Mouse (Mus musculus): ENCODE data around the gene Tcl1.
"Not testable (repeated sequence)": the region's sequence is repeated elsewhere in the genome, so short reads cannot be mapped to it uniquely, and the experiment has no call there.

The Tcl1 gene

DNA sequence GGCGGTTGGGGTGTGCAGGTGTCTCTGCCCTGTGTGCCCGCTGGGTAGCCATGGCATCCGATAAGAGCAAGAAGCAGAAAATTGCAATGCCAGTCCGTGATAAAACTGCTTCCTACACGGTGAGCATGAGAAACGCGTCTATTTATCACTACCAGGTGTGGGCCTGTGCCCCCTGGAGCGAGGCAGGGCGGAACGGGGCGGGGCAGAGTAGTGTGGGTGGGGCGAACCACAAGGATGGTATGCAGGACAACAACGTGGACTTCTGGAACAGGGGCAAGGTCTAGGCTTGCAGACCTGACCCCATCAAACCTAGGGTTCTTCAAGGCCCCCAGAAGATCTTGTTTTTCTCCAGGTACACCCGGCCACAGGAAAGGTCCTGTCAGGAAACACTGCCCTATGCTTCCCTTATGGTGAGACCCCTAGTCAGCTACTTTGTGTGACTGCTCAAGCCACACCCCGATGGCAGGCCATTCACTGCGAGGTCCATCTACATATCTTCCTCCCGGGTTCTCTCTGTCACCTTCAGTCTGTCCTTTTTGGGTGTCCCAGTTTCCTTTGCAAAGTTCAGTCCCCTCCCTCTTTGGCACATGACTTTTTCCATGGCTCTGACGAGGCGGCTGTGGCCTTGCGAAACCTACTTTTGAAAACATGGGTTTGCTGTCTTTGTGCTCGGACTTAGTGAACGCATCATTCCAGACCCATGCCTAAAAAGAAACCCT is at the start of gene Tcl1:
TSS of gene Tcl1 (minus strand) at position 193 of the 719 bp plus-strand sequence.
- no peak for DNase-seq

DNA sequence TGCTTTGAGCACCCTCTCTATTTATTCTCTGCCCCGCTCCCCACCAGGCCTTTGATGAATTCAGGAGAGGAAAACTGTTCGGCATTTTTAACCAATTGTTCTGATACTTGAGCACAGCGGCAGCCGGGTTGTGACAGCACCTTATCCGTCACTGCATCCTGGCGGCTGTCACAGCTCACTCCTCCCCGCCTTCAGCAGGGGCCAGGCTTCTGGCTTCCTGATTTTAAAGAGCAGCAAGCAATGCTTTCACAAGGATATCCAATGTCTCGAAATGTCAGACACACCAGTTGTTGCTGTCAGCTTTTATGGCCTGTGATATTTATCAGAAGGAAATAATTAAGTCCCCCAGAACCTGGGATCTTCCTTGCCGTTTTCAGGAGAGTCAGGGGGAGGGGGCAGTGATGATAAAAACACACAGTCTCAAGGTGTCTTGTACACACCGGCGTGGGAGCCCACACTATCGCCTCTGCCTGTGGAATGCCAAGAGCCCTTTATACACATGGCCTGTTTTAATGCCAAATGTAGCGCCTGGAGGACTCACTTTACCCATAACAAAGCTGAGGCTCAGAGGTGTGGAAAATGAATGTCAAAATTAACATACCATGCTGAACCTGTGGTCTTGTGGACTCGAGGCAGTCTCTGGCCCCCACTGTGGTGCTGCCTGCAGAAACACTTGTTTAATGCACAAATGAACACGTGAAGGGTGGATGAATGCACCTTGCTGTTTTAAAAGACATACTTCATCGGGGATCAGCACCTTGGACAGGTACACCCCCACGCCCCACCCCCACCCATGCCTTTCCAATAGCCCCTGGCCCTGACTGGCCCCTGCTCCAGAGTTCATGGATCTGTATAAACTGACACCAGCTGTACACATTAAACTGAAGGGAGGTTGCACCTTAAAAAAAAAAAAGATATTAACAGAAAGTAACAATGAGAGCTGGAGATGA is 48.7 kb upstream of the Tcl1 start:
- DNase-seq = no peak

DNA sequence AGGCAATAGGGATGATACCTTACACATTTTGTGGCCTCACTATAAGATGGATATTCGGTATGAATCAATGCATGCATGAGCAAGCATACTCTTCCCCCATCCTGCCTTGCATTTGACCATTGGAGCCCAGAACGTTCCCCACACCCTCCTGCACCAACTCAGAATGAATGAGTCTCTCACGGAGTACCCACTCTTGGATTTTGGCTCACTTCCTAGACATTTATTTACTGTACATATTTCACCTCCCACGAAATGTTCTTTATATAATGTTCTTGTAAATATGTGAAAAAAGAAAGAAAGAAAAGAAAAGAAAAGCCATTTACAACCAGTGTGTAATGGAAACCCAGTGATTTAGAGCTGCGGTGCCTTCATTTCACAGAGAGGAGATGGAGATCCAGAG is 44.5 kb upstream of the Tcl1 start:
- DNase-seq = no peak

DNA sequence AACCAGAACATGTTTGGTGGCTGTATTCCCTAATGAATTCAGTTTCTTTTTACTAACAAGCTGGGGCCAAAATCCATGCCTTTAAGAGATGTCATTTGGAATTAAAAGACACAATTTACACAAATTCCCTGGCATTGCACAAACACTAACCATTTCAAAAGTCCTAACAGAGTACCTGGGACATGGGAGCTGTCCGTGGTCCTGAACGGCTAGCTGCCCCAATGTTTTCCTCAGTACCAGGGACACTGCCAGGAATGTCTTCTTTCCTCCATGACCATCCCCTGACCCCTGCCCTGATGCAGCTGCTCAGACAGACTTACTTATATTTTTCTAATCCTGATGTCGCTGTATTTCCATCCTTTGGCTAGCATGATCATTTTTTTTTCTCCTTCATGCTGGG is 43.5 kb upstream of the Tcl1 start:
- peak; percentile 13 for DNase-seq

DNA sequence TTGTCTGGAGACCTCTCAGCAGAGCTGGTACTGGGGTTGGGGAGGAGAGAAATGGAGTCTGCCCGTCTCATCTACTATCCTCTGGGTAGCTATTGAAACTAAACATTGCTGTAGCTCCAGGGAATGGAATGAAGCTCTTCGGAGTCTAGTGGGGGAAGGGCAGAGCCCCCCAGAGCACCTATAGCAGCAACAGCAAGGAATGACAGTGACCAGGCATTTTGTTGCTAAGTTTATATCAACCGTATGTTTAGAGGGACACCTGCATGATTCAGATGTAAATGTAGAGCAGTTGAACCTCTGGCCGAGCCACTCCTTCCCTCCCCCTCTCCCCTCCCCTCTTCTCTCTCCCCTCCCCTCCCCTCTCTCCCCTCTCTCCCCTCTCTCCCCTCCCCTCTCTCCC is 36.6 kb upstream of the Tcl1 start:
- no peak for DNase-seq

DNA sequence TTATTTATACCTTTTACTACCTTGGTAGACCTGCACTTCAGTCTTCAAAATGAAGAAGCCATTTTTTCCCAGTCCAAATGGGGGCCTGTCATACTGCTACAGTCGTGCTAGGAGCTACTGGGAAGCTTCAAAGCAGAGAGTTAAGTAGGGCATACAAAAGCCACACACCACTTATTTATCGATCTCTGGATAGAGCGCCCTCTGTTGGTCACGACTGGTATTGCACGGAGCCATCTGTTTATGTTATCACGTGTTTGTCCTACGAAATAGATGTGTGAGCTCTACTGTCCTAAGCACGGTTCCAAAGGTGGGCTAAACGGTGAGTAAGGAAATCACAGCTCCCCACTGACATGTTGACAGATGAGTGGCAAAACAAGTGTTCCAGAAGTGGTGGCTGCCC is 36.2 kb upstream of the Tcl1 start:
- DNase-seq = peak; percentile 3

DNA sequence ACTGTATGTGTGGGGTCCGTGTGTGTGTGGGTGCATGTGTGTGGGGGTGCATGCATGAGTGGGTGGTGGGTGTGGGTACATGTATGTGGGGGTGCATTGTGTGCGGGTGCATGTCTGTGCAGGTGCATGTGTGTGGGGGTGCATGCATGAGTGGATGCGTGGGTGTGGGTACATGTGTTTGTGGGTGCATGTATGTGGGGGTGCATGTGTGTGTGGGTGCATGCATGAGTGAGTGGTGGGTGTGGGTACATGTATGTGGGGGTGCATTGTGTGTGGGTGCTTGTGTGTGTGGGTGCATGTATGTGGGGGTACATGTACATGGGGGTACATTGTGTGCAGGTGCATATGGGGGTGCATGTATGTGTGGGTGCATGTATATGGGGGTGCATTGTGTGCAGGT is 31.2 kb upstream of the Tcl1 start:
- no peak for DNase-seq

DNA sequence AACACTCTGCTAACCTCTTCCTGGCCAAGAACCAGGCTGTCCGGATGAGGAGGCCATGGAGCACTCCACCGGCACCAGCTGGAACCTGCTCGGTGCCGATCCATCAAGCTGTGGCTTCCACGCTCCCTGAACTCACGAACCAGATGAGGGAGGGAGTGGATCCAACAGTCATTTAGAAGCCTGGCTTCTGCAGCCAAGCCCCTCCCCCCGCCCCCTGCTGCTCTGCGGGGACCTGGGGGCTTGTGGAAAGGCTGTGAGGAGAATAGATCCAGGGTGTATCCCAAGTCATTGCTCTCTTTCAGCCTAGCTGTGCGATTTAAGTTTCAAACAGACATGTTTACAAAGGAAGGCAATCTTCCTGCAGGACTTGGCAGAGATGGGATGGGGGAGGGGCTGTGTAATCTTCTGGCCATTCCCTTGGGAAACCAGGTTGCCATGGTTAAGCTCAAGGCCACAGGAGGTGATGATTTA is 26.2 kb upstream of the Tcl1 start:
- peak; percentile 4 for DNase-seq

DNA sequence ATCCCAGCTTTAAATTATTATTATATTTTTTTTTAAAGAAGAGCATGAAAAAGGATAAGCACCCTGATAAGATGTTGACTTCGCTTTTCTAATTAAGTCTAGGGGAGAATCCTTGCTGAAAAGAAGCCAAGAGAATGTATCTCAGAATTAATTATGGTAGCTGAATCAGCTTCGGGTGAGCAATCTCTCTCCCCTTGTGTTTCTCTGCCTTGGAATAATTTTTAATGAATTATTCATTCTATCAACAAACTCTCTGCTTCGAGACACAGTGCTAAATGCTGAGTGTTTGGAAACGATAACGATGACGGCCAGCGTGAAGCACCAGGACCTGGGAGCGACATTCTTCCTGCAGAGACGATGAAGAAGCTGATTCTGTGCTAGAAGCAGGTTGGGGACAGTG is 16.5 kb upstream of the Tcl1 start:
- no peak for DNase-seq

DNA sequence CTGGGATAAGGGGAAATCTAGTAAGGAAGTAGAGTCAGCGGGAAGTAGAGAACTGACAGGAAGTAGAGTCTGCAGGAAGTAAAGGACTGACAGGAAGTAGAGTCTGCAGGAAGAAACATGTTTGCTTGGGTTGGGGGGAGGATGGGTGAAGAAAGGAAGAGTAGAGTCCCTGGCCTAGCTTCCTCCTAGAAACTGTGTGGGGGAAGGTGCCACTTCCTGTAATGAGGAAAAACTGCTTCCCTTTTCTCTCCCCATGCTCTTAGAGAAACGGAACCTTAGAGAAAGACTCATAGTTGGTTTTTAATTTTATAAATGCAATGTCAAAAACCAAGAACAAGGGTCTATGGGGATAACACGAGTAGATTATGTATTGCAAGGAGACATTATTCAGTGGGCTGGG is 12.5 kb upstream of the Tcl1 start:
- no peak for DNase-seq

DNA sequence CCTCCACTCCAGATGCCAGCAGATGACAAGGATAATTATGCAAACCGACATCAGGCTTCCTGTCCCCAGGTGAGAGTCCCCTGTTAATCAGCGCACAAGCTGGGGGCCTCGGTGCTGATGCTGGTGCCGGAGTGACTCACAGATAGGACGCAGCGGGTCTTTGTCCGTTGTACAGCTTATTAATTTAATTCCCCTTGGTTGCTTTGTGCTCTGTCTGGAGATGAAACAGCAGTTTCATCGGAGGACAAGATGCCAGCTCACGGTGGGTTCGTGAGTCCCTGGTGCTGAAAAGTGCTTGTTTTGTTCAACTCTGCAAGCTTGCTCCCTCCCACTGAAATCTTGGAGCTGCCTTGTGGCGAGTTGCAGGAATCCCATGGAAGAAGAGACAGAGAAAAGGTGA is 11.8 kb upstream of the Tcl1 start:
- DNase-seq = no peak

DNA sequence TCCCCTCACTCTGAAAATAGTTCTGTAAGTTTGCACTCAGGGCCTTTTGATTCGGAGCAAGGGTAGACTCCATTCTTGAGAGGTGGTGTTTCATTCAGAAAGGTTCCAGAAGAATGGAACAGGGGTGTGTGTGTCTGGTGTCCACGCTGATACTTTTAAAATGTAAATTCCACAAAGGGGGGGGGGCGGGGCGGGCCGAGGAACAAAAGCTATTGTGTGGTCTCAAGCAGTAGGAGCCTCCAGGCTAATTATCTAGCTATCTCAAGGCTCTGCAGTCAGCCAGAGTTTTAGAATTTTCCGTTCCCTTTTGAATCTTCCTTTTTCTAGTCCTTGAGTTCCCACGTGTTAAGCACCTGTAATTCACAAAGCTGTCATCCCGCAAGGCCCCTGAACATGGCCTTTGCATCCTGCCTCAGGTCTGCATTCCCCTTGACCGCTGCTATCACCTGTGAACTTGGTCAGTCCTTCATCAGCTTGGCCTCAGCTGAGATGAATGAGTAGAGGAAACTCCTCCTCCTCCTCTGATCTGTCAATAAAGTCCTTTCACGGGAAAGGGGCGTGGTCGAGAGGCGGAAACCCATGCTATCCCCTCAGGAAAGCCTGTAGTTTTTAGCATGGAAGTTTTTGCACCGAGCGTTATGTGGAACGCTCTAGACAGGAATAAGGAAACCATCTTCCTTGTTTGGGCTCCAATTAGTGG is 2.2 kb upstream of the Tcl1 start:
- DNase-seq = no peak

DNA sequence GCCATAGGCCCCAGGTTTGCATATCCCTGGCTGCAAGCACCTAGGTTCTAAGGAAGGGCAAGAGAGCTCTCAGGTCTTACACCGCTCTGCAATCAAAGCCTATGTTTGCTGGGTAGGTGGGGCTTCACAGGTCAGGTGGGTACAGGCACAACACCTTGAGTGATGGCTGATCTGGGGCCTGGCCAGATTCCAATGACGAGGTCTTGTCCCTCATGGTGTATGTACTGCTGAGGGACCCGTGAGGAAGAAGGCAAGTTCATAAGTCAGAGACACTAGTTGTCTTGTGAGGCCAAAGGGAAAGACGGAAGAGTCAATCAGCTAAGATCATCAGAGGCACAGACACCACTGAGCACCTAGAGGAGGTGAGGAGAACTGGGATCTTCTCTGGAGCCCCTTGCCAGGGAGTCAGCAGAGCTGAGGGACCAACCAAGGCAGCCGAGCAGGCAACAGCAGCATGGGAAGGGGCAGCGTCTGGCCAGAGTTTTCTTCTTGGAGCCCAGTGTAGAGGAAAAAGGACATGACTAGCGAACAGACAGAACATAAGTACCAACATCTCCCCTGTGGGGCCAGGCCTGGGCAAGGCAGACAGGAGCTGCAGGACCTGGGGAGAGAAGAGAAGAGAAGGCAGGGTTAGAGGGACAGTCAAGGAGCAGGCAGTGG is 5.4 kb downstream of the Tcl1 start:
- DNase-seq = no peak

DNA sequence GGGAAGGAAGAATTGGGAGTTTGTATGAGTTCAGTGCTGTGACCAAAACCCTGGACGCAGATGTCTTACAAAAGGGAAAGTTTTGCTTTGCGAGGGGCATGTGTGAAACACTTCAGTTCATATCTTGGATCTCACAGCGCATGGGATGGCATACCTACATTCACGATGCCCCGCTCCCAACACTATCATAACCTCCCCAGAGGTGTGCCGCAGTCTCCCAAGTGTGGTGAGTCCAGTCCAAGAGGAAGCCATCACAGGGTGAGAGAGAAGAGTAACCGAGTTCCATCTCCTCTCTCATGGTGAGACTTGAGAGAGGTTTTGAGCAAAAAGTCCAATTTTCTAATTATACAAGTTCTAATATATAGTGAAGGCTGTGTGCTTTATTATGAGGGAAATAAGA is 13.4 kb downstream of the Tcl1 start:
- no peak for DNase-seq

DNA sequence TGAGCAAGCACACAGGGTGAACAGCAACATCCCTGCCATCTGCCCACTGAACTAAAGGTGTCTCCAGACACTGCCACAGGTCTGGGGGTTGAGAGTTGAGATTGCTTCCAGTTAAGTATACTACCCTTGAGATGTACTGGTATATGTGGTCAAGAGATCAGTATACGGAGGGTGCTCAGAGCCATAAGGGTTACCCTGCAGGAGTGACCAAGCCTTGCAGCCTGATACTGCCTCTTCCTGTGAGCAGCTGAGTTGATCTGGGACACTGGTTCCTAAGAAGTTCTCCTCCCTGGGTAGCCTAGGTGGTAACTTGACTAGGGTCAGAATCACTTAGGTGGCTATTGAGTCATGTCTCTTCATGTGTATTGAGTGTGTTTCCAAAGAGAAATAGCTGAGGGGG is 14.2 kb downstream of the Tcl1 start:
- no peak for DNase-seq

DNA sequence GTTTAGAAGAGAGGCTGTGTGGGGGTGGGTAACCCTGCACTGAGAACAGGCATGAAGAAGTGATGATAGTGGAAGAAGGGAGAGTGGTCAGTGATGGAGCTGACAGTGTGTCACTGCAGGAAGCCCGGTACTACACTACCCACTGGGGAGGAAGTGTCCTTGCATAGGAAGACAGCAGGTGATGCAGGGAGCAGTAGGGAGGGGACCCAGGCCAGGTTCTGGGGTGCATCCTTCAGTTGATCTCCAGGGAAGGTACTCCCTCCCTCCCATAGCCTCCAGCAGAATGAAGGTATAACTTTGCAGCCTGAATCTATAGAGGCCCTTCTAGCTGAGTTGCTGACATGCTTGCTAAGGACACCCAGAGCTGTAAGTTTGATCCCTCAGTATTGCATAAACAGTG is 15.5 kb downstream of the Tcl1 start:
- no peak for DNase-seq

DNA sequence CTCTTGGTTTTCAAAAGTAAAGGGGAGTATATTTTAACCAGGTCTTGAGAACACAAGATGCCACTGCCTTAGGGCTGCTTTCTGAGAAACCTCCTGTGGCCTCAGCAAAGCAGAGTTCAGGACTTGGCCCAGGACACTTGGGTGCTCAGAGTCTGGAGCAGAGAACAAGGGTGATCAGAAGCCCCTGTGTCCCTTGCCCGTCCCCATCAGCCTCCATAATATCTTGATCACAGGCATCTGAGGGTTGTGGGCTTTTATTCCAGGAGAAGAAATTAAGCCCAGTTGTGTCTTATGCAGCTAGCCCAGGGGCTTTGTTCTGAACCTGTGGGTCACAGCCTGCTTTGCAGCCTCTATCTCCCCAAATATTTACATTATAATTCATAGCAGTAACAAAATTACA is 20.9 kb downstream of the Tcl1 start, which contains the start of gene Tcl1b4:
TSS of gene Tcl1b4 (plus strand) at position 301 of the 400 bp plus-strand sequence.
- DNase-seq = not testable (repeated sequence)

DNA sequence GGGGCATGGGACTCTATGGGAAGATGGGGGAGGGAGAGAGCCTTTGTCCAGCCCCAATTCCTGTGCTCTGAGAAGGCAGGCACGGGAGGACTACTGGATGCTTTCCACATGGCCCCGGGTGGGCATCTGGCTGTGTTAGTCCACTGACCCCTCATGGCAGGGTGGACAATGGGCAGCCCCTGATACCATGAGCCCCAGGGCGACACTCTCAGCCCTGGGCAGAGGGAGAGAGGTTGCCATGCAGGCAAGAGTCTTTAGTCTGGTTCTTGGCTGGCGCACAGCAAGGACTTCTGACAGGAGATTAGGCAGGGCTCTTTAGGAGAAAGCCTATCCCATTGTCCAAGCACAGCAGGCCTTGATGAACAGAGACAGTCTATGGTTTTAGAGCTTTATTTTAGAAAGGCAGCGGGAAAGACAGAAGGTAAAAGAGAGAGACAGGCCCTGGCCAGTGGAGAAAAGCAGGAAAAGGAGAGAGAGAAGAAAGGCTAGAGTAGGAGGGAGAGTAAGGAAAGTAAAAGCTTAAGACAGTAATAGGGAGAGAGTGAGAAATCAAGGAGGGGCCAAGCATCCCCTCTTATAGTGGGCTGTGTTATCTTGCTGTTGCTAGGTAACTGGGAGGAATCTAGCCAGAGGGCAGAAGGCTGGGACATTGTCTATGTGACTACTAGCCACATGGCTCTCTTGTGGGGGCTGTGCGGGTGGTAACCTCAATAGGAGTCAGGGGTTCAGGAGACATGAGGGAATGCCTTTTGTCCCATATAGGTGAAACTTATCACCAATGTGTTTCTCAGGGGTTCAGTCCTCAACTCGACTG is 22.7 kb downstream of the Tcl1 start:
- not testable (repeated sequence) for DNase-seq

DNA sequence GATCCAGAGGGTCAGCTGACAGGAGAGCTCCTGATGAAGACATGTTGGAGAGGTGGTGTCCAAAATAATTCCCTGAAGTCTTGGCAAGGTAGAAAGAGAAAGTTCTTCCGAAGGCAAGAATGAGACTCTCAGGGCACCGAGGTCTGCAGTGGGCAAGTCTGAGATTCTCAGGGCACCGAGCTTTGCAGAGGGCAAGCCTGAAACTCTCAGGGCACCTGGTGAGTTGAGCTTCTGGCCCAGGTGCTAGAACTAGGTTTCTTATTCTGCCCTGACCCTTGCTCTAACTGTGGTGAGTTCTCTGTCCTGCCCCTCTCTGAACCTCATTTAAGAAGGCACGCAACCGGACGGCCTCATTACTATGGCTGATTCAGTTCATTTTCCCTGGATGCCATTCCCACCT is 31.9 kb downstream of the Tcl1 start, which contains the start of gene Tcl1b3:
TSS of gene Tcl1b3 (plus strand) at position 301 of the 400 bp plus-strand sequence.
- DNase-seq = not testable (repeated sequence)

DNA sequence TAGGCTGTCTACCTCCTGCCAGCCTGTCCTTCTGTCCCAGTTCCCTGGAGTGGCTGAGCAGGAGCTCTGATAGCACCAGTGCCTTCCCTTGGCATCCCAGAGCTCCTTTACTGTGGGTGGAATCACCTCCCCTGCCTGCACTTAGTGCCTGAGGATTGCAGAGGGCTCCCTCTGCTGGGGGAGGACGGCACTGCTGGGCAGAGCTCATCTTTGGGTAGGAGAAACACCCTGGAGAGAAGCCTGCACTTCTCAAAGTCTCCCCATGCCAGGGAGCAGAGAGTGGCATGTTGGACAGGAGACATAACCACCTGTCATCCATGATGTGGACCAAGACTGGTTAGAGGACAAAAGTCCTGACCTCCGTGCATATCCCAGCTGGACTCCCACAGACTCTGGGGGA is 33.6 kb downstream of the Tcl1 start:
- peak; percentile 20 for DNase-seq

DNA sequence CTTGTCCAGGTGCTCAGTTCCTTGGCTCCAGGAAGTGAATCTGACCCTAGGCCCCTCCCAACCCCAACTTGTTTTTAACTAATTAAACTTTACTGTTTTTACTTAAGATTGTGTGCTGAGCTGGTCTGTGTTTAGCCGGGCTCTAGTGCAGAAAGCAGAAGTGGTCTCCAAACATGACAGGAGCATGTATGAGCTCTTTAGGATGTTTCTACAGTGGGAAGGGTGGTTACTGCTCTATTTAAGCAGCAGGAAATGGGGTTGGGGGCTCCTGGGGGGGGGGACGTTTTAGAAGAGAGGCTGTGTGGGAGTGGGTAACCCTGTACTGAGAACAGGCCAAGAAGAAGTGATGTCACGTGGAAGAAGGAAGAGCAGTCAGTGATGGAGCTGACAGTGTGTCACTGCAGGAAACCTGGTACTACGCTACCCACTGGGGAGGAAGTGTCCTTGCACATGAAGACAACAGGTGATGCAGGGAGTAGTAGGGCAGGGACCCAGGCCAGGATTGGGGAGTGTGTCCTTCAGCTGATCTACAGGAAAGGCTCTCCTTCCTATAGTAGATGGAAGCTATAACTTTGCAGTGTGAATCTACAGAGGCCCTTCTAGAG is 41.5 kb downstream of the Tcl1 start:
- DNase-seq = not testable (repeated sequence)
